Mouse (Mus musculus) olfactory bulb, adult 2 months (tissue): Measurements from ENCODE around the gene Cd300lf. TPM values are rescaled to one million over a fixed set of nuclear protein-coding genes. Genes with fewer than 3 reads are reported as not detected.

Experiments
- H3K27ac ChIP-seq: fragments of 200-500 bp; 2 replicates; pipeline ENCODE4 v1.5.1; 2012; ENCODE audit warnings: low read depth, low read length; ENCODE audit not compliant: insufficient read depth
- H3K4me1 ChIP-seq: fragments of 200-500 bp; 2 replicates; pipeline ENCODE4 v1.6.1; 2012; ENCODE audit warnings: low read length; ENCODE audit not compliant: control insufficient read depth, insufficient read depth
- H3K4me3 ChIP-seq: fragments of 200-500 bp; 2 replicates; pipeline ENCODE4 v1.5.1; 2012; ENCODE audit warnings: mild to moderate bottlenecking, low read depth, low read length, moderate library complexity; ENCODE audit not compliant: insufficient read depth
- CTCF ChIP-seq: fragments of 200-500 bp; IDR thresholded peaks from 2 replicates; pipeline ENCODE4 v1.5.1; 2012; ENCODE audit warnings: low read depth, mild to moderate bottlenecking, low read length, moderate library complexity; ENCODE audit not compliant: insufficient read depth
- POLR2A ChIP-seq: fragments of 200-500 bp; IDR thresholded peaks from 2 replicates; pipeline ENCODE4 v1.6.1; 2012; ENCODE audit warnings: mild to moderate bottlenecking, low read depth, low read length, moderate library complexity; ENCODE audit not compliant: insufficient read depth
- WGBS: fragments of 180-500 bp; shearing (Covaris S2); methylation state at CpG from one replicate; pipeline ENCODE4 v1.1.7; 2018; 5-methylcytosine and 5-hydroxymethylcytosine counted together
- polyA plus RNA-seq: library from polyadenylated mRNA; stranded (reverse); fragments of >200 nt; gene quantifications from 2 replicates; pipeline ENCODE4 v1.2.4, GENCODE M21; 2012; ENCODE audit warnings: low replicate concordance; ENCODE audit not compliant: missing spikeins, insufficient read depth, insufficient read length

The Cd300lf gene
- polyA plus RNA-seq, 1 experiment = not detected

DNA sequence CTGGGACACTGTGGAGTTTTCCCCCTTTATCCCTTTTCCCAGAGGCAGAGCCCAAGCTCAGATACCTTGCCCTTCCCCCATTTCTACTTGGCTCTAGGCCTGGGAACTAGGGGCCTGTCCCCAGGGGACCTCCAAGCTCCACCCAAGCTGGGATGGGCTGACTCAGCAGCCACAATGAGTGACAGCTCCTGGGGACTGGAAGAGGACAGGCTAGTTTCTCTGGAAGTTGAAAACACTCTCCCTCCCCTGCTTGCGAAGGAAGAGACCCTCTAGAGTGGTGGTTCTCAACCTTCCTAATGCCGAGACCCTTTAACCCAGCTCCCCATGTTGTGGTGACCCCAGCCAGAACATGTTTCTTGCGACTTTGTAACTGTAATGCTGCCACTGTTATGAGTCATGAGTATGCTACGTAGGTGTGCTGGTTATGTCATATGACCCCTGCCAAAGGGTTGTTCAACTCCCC is 39.1 kb upstream of the Cd300lf start:
- Histone ChIP-seq H3K4me3 (no peak overlapping the region), H3K4me1 (peaks cover 27% of the 10 kb centered on the region), H3K27ac (no peak overlapping the region)
- WGBS = 59% methylated on average over 4 of the region's 4 CpGs
- TF ChIP-seq CTCF (no peak), POLR2A (no peak)

DNA sequence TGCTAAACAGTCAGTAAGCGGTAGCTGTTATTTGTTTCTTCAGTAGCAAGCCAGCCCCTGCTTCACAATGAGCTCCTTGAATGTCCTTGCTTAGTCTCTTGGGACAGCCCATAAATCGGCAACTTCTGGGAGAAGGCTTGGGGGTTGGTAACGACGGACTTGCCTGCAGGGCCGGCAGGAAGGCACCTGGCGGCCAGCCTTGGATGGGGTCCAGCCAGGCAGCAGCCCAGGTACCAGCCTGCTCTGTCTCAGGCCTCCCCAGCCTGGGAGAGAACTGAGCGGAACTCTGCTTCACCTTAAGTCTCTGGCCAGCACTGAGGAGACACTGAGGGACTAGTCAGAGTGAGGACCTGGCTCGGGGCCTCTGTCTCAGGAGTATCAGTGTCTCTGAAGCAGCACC is 37.3 kb upstream of the Cd300lf start:
- Histone ChIP-seq H3K4me3 (no peak overlapping the region), H3K27ac (no peak overlapping the region), H3K4me1 (peaks cover 21% of the 10 kb centered on the region; the same call in 1 of the 2 replicates)
- TF ChIP-seq POLR2A (no peak), CTCF (no peak)
- WGBS = 65% methylated on average over 8 of the region's 8 CpGs

DNA sequence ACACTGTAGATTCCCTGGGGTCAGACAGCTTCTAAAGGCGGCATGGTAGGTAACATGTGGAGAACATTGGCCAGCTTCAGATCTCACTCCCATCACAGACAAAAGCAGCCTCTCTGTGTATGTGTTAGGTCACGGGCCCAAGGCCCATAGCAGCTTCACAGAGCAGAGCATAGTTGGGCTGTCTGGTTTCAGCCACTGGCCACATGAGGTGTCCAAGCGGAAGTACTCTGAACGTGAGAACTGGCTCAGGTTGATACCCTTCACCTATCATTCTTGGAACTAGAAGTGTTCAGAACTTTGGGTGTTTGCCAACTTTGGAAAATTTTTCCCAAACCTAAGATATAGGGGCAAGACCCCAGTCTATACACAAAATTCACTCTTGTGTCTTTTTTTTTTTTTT is 35.6 kb upstream of the Cd300lf start:
- TF ChIP-seq CTCF = no peak
- no peak for TF ChIP-seq POLR2A
- no peak overlapping the region for H3K4me3 ChIP-seq
- H3K27ac ChIP-seq = no peak overlapping the region
- 79% methylated on average over 4 of the region's 4 CpGs for WGBS
- peaks cover 26% of the 10 kb centered on the region for H3K4me1 ChIP-seq

DNA sequence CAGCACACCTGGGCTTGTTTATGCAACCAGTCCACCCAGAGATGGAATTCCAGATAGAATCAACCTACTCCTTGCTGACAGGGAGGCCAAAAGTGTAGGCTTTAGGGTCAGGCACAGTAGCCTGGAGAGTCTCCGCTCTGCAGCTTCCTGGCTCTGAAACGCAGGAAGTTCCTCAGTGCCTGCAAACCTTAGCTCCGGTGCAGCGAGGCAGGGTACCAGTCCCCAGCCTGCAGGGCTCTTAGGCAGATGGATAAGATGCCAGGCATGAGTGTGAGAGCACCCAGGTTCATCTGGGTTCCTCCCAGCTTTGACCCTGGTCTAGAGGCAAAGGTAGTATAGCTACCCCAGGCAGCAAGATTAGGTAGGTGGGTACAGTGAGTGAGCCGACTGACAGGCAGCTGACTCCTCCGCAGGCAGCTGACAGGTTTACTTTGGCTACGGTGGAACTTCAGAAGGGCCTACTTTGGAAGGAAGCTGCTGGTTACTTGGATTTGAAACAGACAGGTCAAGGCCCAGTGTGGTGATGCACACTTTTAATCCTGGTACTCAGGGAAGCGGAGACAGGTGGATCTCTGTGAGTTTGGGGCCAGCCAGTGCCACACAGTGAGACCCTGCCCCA is 33.9 kb upstream of the Cd300lf start:
- H3K4me3 ChIP-seq = no peak overlapping the region
- no peak for TF ChIP-seq CTCF
- TF ChIP-seq POLR2A = 0 out of 2 replicates have a peak, but pooled peaks have one; percentile 10
- WGBS = 79% methylated on average over 8 of the region's 8 CpGs
- H3K4me1 ChIP-seq = peaks cover 30% of the 10 kb centered on the region
- H3K27ac ChIP-seq = no peak overlapping the region

DNA sequence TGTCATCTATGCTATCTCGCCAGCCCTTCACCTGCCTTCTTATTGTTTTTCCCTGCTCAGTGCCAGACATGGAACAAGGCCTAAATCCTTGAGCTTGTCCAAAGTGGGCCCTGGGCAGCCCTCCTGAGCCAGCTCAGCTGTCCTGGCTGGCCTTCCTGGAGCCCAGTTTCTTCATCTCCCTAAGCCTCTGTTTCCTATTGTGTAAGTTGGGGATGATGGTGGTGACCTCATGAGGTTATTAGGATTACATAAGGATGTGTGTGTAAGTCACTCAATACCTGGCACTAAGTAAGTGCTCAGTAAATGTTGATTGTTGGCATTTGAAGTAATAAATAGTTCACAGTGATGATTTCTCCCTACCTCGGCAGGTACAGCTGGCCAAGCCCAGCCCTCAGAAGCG is 33.0 kb upstream of the Cd300lf start:
- H3K4me1 ChIP-seq = peaks cover 24% of the 10 kb centered on the region
- 84% methylated on average over 3 of the region's 3 CpGs for WGBS

DNA sequence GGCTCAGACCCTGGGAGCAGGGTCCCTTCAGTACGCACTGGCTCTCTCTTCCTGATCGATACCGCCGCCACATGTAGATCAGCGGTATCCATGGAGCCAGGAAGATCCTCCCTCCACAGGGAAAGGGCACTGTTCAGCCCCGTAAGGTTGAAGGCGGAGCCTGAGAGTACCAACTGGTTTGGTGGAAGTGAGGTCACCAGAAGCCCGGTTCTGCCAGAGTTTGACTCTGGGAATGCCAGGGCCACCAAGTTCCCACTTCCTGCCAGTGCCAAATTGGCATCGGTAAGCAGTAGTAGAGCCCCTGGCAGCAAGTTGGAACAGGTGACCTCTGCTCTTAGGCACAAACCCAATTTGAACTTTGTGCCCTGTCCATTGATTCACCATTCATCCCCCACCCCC is 31.2 kb upstream of the Cd300lf start:
- Histone ChIP-seq H3K27ac (no peak overlapping the region), H3K4me1 (peaks cover 26% of the 10 kb centered on the region), H3K4me3 (peak overlapping the region; percentile 49)
- no peak for TF ChIP-seq POLR2A
- no peak for TF ChIP-seq CTCF
- WGBS = 5% methylated on average over 9 of the region's 9 CpGs

More for the DNA sequence above, 33.0 kb upstream of the Cd300lf start:
- Histone ChIP-seq H3K27ac (no peak overlapping the region), H3K4me3 (no peak overlapping the region)
- TF ChIP-seq CTCF (no peak), POLR2A (no peak)

DNA sequence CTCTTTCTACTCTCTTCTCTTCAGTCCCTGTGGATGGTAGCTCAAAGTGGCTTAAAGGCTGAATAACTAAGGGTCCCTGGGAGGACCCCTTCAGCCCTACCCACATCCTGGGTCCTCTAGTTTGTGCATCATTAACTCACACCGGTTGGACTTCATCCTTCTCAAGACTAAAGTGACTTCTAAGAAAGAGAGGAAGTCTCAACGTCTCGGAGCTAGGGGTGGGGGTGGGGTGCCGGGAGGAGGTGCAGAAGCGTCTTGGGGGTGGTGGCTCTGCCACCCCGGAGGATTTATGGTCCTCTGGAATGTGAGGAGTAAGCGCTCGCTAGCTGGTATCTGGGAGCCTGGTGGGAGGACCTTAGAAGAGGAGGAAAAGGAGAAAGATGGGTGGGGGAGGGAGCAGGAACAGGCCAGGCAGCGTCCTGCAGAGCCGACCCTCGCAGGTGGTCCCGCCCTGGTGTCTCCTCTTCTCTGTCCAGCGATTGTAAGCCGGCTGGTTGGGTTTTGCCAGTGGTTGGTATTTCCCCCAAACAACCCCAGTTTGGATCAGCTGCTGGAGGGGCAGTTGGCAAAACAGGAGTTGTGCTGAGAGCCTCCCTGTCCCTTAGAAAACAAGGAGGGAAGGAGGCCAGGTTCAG is 30.7 kb upstream of the Cd300lf start:
- TF ChIP-seq CTCF (no peak), POLR2A (no peak)
- Histone ChIP-seq H3K27ac (no peak overlapping the region), H3K4me3 (peak overlapping the region; percentile 49), H3K4me1 (peaks cover 27% of the 10 kb centered on the region)
- WGBS = under 1% methylated on average over 14 of the region's 14 CpGs

DNA sequence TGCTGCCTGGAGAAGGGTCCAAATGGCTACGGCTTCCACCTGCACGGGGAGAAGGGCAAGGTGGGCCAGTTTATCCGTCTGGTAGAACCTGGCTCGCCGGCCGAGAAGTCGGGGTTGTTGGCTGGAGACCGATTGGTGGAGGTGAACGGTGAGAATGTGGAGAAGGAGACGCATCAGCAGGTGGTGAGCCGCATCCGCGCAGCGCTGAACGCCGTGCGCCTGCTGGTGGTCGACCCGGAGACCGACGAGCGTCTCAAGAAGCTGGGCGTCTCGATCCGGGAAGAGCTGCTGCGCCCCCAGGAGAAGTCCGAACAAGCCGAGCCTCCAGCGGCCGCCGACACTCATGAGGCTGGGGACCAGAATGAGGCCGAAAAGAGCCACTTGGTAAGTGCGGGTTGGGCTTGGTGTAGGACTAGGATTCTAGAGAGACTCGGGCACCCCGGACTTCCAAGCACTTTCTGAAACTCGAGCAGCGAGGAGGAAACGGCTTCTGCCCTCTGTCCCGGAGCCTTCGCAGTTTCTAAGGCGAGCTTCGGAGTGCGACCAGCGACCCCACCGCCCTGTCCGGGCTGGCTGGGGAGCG is 29.9 kb upstream of the Cd300lf start:
- TF ChIP-seq POLR2A = no peak
- Histone ChIP-seq H3K4me1 (peaks cover 27% of the 10 kb centered on the region), H3K4me3 (peak overlapping the region; percentile 49), H3K27ac (no peak overlapping the region)
- WGBS = under 1% methylated on average over 47 of the region's 47 CpGs

DNA sequence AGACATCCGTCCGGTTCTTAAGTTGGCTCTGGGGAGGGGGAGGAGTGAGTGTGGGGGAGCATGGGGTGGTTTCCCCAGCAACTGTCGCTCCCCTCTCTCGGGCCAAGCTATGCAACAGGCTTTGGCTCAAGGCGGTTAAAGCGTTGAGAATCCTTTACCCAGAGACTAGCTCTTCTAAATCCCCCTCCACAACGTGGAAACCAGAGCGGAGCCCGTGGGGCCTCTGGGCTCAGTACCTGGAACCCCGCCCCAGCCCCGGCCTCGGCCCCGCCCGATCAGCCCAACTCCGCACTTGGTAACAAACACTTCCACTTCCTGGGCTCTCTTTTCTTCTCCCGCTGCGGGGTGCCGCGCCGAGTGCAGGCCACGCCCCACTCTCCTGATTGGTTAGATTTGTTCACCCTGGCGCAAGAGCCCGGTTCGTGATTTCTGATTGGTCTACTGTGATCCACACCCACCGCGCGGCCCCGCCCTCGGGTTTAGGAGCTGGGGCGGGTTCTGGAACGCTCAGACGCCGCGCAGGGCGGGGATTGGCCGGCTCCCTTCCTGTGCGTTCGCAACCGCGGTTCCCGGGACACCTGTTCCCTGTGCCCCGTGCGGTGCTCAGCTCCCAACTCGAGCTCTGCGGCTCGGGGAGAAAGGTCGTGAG is 29.2 kb upstream of the Cd300lf start, which contains the start of gene Slc9a3r1:
Gene Slc9a3r1, plus strand, starts transcription at position 510 of the 649 bp plus-strand sequence.
- Histone ChIP-seq H3K4me3 (peak within 1 kb of the TSS; percentile 49), H3K27ac (no peak within 1 kb of the TSS), H3K4me1 (peaks cover 27% of the 10 kb centered on the region)
- 1% methylated on average over 47 of the region's 47 CpGs for WGBS
- TF ChIP-seq CTCF (no peak), POLR2A (no peak)
